Mouse (Mus musculus) embryonic stem cell, embryonic (primary cell): Measurements from ENCODE around the gene Fancm.

Experiments used
- CTCF ChIA-PET, 4 experiments: fragments of 300-600 bp in 2 of 4; fragments of 350-600 bp in 2 of 4; sonication (Branson Sonifier 250); formaldehyde crosslinking; loops; one replicate each; lab custom pipeline; 2022; ENCODE audit warnings: inconsistent platforms in 2 of 4; lab: Charles Lee
- POLR2A ChIA-PET, 4 experiments: fragments of 300-600 bp in 2 of 4; fragments of 350-600 bp in 2 of 4; sonication (Branson Sonifier 250); formaldehyde crosslinking; loops; one replicate each; lab custom pipeline; 2022; ENCODE audit warnings: antibody characterized with exemption in 4 of 4, inconsistent platforms in 1 of 4; lab: Charles Lee

Gene Fancm

GRCm38 (mm10) chr12:65075085-65075732 lies at the start of gene Fancm:
Gene Fancm, plus strand, starts transcription at chr12:65075603.
- POLR2A ChIA-PET: interaction anchor here (0.8 to 7.7 kb wide), 38 partner anchors 8 to 109 kb away, joined by 3 to 66 read pairs (median 6); partner anchors contain the start of genes Prpf39 (in 2 of the 4), Togaram1 (in 2 of the 4) and Klhl28 (in 1 of the 4)
- CTCF ChIA-PET: no interaction called here

- ChIA-PET POLR2A (interaction anchor here in 2 of 4 experiments (0.9 to 8.7 kb wide), 20 partner anchors 9 to 137 kb away, joined by 3 to 91 read pairs (median 5); partner anchors contain the start of genes Fancm (in 2 of the 2), Fkbp3 (in 1 of the 2), Gm527 (in 1 of the 2) and Mis18bp1 (in 1 of the 2)), CTCF (no interaction called here)
These were observed 39.6 kb upstream of the Fancm start for GRCm38 (mm10) chr12:65035839-65036189.

GRCm38 (mm10) chr12:65036190-65036870 lies 39.1 kb upstream of the Fancm start, which contains the start of gene Prpf39:
Gene Prpf39, plus strand, starts transcription at chr12:65036333.
- ChIA-PET CTCF (no interaction called here), POLR2A (interaction anchor here (0.5 to 8.7 kb wide), 34 partner anchors 9 to 136 kb away, joined by 3 to 91 read pairs (median 5); partner anchors contain the start of genes Fancm (in 2 of the 4), Fkbp3 (in 2 of the 4), Togaram1 (in 2 of the 4) and Gm527 (in 1 of the 4))

GRCm38 (mm10) chr12:65036892-65037545 lies 38.4 kb upstream of the Fancm start:
- ChIA-PET CTCF (interaction anchor here in 1 of 4 experiments (0.7 kb wide), 1 partner anchor 464 kb away, joined by 5 read pairs; no protein-coding TSS in a partner anchor), POLR2A (interaction anchor here (0.5 to 8.7 kb wide), 33 partner anchors 8 to 125 kb away, joined by 3 to 91 read pairs (median 5); partner anchors contain the start of genes Fancm (in 2 of the 4), Fkbp3 (in 2 of the 4), Klhl28 (in 2 of the 4) and Togaram1 (in 2 of the 4))

GRCm38 (mm10) chr12:65037546-65037937 lies 37.9 kb upstream of the Fancm start:
- CTCF ChIA-PET: interaction anchor here in 1 of 4 experiments (0.7 kb wide), 1 partner anchor 465 kb away, joined by 5 read pairs; no protein-coding TSS in a partner anchor
- POLR2A ChIA-PET: interaction anchor here in 3 of 4 experiments (0.5 to 8.7 kb wide), 26 partner anchors 8 to 78 kb away, joined by 3 to 91 read pairs (median 5); partner anchors contain the start of genes Fancm (in 2 of the 3), Fkbp3 (in 2 of the 3), Klhl28 (in 2 of the 3) and Togaram1 (in 2 of the 3)

GRCm38 (mm10) chr12:65048799-65049198 lies 26.6 kb upstream of the Fancm start:
- POLR2A ChIA-PET: interaction anchor here in 2 of 4 experiments (1.0 to 2.1 kb wide), 5 partner anchors 9 to 16 kb away, joined by 4 to 6 read pairs (median 5); partner anchors contain the start of gene Prpf39 (in 1 of the 2)
- CTCF ChIA-PET: no interaction called here

GRCm38 (mm10) chr12:65058203-65058602 lies 17.2 kb upstream of the Fancm start:
- ChIA-PET CTCF (no interaction called here), POLR2A (interaction anchor here (0.6 to 9.4 kb wide), 17 partner anchors 8 to 76 kb away, joined by 3 to 91 read pairs (median 5); partner anchors contain the start of genes Fkbp3 (in 3 of the 4), Fancm (in 2 of the 4) and Prpf39 (in 2 of the 4))

- CTCF ChIA-PET: interaction anchor here in 1 of 4 experiments (0.6 kb wide), 1 partner anchor 57 kb away, joined by 11 read pairs; no protein-coding TSS in a partner anchor
- POLR2A ChIA-PET: interaction anchor here (0.9 to 9.4 kb wide), 15 partner anchors 8 to 78 kb away, joined by 3 to 91 read pairs (median 4); partner anchors contain the start of genes Fancm (in 1 of the 4), Fkbp3 (in 1 of the 4) and Prpf39 (in 1 of the 4)
These were observed 14.3 kb upstream of the Fancm start for GRCm38 (mm10) chr12:65061082-65061481.

- CTCF ChIA-PET: no interaction called here
- POLR2A ChIA-PET: interaction anchor here in 3 of 4 experiments (0.6 to 9.4 kb wide), 18 partner anchors 8 to 698 kb away, joined by 3 to 91 read pairs (median 5); partner anchors contain the start of genes Fkbp3 (in 2 of the 3), Fancm (in 1 of the 3) and Prpf39 (in 1 of the 3)
These were observed 10.2 kb upstream of the Fancm start for GRCm38 (mm10) chr12:65065241-65065640.

- CTCF ChIA-PET: no interaction called here
- POLR2A ChIA-PET: interaction anchor here in 3 of 4 experiments (0.6 to 9.4 kb wide), 10 partner anchors 7 to 100 kb away, joined by 3 to 91 read pairs (median 8); partner anchors contain the start of genes Fkbp3 (in 2 of the 3), Fancm (in 1 of the 3) and Prpf39 (in 1 of the 3)
These were observed 9.2 kb upstream of the Fancm start for GRCm38 (mm10) chr12:65066234-65066633.

- ChIA-PET POLR2A (interaction anchor here in 3 of 4 experiments (0.6 to 5.7 kb wide), 18 partner anchors 8 to 105 kb away, joined by 3 to 77 read pairs (median 4); partner anchors contain the start of gene Prpf39 (in 2 of the 3)), CTCF (no interaction called here)
These were observed 7.0 kb upstream of the Fancm start for GRCm38 (mm10) chr12:65068409-65068808.

DNA sequence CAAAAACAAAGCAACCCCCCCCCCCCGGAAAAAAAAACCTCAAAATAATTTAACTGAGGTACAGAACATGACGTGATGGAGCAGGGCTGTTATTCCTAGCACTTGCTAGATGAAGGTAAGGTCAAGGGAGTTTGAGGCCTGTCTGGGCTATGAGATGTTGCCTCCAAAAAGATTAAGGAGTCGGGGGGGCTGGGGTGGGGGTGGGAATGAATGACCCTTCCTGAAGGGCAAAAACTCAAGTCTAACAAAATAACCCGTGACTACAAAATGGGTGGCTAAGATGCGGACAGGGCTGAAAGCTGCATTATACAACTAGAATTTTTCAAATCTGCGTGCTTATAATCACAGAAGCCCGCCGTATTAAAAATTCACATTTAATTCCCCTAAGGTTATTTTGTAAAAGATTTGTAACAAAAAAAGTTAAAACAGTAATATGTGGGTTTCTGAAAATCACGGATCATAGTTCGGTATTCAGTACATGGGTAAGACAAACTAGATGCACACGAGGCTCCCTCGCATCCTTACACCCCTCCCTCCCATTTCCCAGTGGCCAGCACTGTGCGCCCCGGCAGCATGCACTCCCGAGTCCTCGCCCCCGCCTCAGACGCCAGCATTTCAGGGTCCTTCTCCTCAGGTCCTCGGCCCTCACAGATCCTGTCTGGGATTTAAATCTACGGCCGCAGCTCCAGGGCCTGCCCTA lies 2.3 kb upstream of the Fancm start:
- CTCF ChIA-PET: no interaction called here
- POLR2A ChIA-PET: interaction anchor here in 3 of 4 experiments (0.5 to 7.7 kb wide), 32 partner anchors 8 to 146 kb away, joined by 3 to 66 read pairs (median 4); partner anchors contain the start of genes Klhl28 (in 1 of the 3), Mis18bp1 (in 1 of the 3), Prpf39 (in 1 of the 3) and Togaram1 (in 1 of the 3)

DNA sequence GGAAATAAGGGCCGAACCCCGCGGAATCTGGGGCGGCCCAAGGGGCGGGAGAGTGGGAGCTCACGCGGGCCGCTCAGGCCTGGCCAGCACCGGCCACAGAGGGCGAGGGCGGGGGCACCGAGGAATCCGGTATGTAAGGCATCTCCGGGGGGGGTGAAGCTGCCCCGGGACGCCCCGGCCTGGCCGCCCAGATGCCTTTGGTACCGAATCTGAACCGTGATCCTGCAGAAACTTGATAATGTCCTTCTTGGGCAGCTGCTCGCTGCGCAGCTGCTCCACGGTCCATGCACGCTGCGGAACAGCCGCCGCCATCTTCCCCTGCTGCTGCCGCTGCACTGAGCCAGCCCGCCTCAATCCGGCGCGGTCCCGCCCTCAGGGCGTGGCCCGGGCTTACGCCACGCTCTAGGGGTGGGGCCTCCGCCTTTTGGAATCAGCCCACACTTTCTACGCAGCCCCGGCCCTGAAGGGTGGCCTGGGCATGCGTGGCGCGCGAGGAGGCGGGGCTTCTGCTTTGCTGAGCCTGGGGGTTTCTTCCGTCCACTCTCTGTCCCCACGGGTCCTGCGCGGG lies 1.7 kb upstream of the Fancm start, which contains the start of gene Fkbp3:
Gene Fkbp3 (minus strand): TSS at position 397 of the 568 bp plus-strand sequence.
- ChIA-PET POLR2A (interaction anchor here in 3 of 4 experiments (0.5 to 7.7 kb wide), 35 partner anchors 8 to 147 kb away, joined by 3 to 66 read pairs (median 4); partner anchors contain the start of genes Klhl28 (in 1 of the 3), Mis18bp1 (in 1 of the 3), Prpf39 (in 1 of the 3) and Togaram1 (in 1 of the 3)), CTCF (no interaction called here)

GRCm38 (mm10) chr12:65074651-65075050 lies 752 bp upstream of the Fancm start:
- CTCF ChIA-PET: no interaction called here
- POLR2A ChIA-PET: interaction anchor here in 3 of 4 experiments (0.6 to 7.7 kb wide), 26 partner anchors 9 to 108 kb away, joined by 3 to 66 read pairs (median 8); partner anchors contain the start of genes Prpf39 (in 2 of the 3), Klhl28 (in 1 of the 3) and Togaram1 (in 1 of the 3)

DNA sequence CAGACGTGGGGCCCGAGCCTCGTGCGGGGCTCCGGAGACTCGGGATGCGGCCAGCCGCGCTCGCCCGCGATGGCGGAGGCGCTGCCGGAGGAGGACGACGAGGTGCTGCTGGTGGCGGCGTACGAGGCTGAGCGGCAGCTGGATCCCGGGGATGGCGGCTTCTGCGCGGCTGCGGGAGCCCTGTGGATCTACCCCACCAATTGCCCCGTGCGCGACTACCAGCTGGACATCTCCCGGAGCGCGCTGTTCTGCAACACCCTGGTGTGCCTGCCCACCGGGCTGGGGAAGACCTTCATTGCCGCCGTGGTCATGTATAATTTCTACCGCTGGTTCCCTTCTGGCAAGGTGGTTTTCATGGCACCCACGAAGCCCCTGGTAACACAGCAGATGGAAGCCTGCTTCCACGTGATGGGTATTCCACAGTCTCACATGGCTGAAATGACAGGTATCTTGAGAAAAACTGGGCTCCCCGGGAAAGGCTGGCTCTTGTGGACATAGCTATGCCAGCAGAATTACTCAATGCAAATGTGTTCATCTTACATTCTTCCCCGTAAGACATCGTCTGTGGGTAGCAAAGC lies 419 bp downstream of the Fancm start:
- POLR2A ChIA-PET: interaction anchor here (0.5 to 7.7 kb wide), 41 partner anchors 8 to 515 kb away, joined by 3 to 66 read pairs (median 5); partner anchors contain the start of genes Prpf39 (in 2 of the 4), Togaram1 (in 2 of the 4) and Klhl28 (in 1 of the 4)
- CTCF ChIA-PET: no interaction called here
